Mouse (Mus musculus) embryonic facial prominence, embryonic 13.5 days (tissue): Measurements from ENCODE around the gene Wnt5b. TPM values are rescaled to one million over a fixed set of nuclear protein-coding genes. Genes with fewer than 3 reads are reported as not detected.
"Not testable (repeated sequence)": the region's sequence is repeated elsewhere in the genome, so short reads cannot be mapped to it uniquely, and the experiment has no call there.

Experiments
- ATAC-seq: fragments of 200-750 bp; cut with Nextera tagmentation; 2 replicates; pipeline ENCODE4 v1.8.0; 2017; ENCODE audit warnings: low read depth; ENCODE audit not compliant: insufficient number of reproducible peaks, insufficient read depth, low FRiP score, low TSS enrichment
- H3K27ac ChIP-seq: fragments of 300-500 bp; sonication (generic); 2 replicates; pipeline ENCODE4 v1.5.1; 2015; ENCODE audit warnings: moderate library complexity, mild to moderate bottlenecking, inconsistent platforms
- H3K27me3 ChIP-seq: fragments of 300-500 bp; sonication (generic); 2 replicates; pipeline ENCODE4 v1.6.1; 2015; ENCODE audit warnings: mild to moderate bottlenecking, inconsistent platforms
- H3K36me3 ChIP-seq: fragments of 300-500 bp; sonication (generic); 2 replicates; pipeline ENCODE4 v1.6.1; 2015; ENCODE audit warnings: mild to moderate bottlenecking, inconsistent platforms
- H3K4me1 ChIP-seq: fragments of 300-500 bp; sonication (generic); 2 replicates; pipeline ENCODE4 v1.6.1; 2015; ENCODE audit warnings: inconsistent platforms
- H3K4me2 ChIP-seq: fragments of 300-500 bp; sonication (generic); 2 replicates; pipeline ENCODE4 v1.6.1; 2015; ENCODE audit warnings: moderate library complexity, mild to moderate bottlenecking, inconsistent platforms
- H3K4me3 ChIP-seq: fragments of 300-500 bp; sonication (generic); 2 replicates; pipeline ENCODE4 v1.5.1; 2015; ENCODE audit warnings: mild to moderate bottlenecking, inconsistent platforms
- H3K9ac ChIP-seq: fragments of 300-500 bp; sonication (generic); 2 replicates; pipeline ENCODE4 v1.6.1; 2015; ENCODE audit warnings: mild to moderate bottlenecking, inconsistent platforms
- H3K9me3 ChIP-seq: fragments of 300-500 bp; sonication (generic); 2 replicates; pipeline ENCODE4 v1.6.1; 2016; ENCODE audit warnings: inconsistent platforms
- WGBS: fragments of 180-500 bp; shearing (Covaris S2); methylation state at CpG from one replicate; pipeline ENCODE4 v1.1.7; 2015; ENCODE audit warnings: mixed read lengths; 5-methylcytosine and 5-hydroxymethylcytosine counted together
- polyA plus RNA-seq: library from polyadenylated mRNA; unstranded; fragments of >200 nt; fragmentation: Nextera tagmentation; extraction: Ambion mirVana; gene quantifications from 2 replicates; pipeline ENCODE4 v1.2.1, GENCODE M21; 2015

The Wnt5b gene
- polyA plus RNA-seq, 1 experiment from 2014 or later: 11.1 TPM

- 11% methylated on average over 18 of the region's 18 CpGs for WGBS
- H3K4me2 ChIP-seq: peak overlapping the region; percentile 71
- no peak for ATAC-seq
- H3K4me1 ChIP-seq: peaks cover 41% of the 10 kb centered on the region
- H3K27me3 ChIP-seq: peaks cover 11% of the 10 kb centered on the region
- no peak overlapping the region for H3K27ac ChIP-seq
- H3K9ac ChIP-seq: peak overlapping the region; percentile 65
- no peaks in the 10 kb centered on the region for H3K36me3 ChIP-seq
- peak overlapping the region; percentile 44 for H3K4me3 ChIP-seq
- H3K9me3 ChIP-seq: no peaks in the 10 kb centered on the region
Measured at GRCm38 (mm10) chr6:119448321-119449059, 95.7 kb downstream of the Wnt5b start.

- no peak overlapping the region for H3K4me3 ChIP-seq
- no peak for ATAC-seq
- no peak overlapping the region for H3K9ac ChIP-seq
- H3K9me3 ChIP-seq: no peaks in the 10 kb centered on the region
- no peak overlapping the region for H3K4me2 ChIP-seq
- H3K27ac ChIP-seq: no peak overlapping the region
- H3K36me3 ChIP-seq: no peaks in the 10 kb centered on the region
- peaks cover 23% of the 10 kb centered on the region for H3K4me1 ChIP-seq
- WGBS: 62% methylated on average over 11 of the region's 11 CpGs
- H3K27me3 ChIP-seq: peaks cover 11% of the 10 kb centered on the region
Measured at GRCm38 (mm10) chr6:119445671-119446607, 98.2 kb downstream of the Wnt5b start.

GRCm38 (mm10) chr6:119443742-119444645, 100.2 kb downstream of the Wnt5b start:
- Histone ChIP-seq H3K4me2 (peak overlapping the region; percentile 26; the same call in 1 of the 2 replicates), H3K4me1 (peaks cover 11% of the 10 kb centered on the region), H3K4me3 (no peak overlapping the region), H3K27ac (no peak overlapping the region), H3K9ac (no peak overlapping the region), H3K27me3 (no peaks in the 10 kb centered on the region), H3K9me3 (no peaks in the 10 kb centered on the region), H3K36me3 (peaks cover 3% of the 10 kb centered on the region; the same call in 1 of the 2 replicates)
- no peak for ATAC-seq
- 39% methylated on average over 12 of the region's 12 CpGs for WGBS

- H3K4me3 ChIP-seq, H3K27ac ChIP-seq, H3K9ac ChIP-seq, ATAC-seq, H3K4me1 ChIP-seq, H3K9me3 ChIP-seq, H3K27me3 ChIP-seq, H3K4me2 ChIP-seq, H3K36me3 ChIP-seq: not testable (repeated sequence)
- 87% methylated on average over 5 of the region's 5 CpGs for WGBS
Measured at GRCm38 (mm10) chr6:119442729-119443128, 101.4 kb downstream of the Wnt5b start.

- Histone ChIP-seq H3K4me1 (no peaks in the 10 kb centered on the region), H3K36me3 (peaks cover 9% of the 10 kb centered on the region), H3K9me3 (no peaks in the 10 kb centered on the region), H3K4me3 (no peak overlapping the region), H3K27me3 (no peaks in the 10 kb centered on the region), H3K4me2 (no peak overlapping the region), H3K27ac (no peak overlapping the region), H3K9ac (no peak overlapping the region)
- 59% methylated on average over 8 of the region's 8 CpGs for WGBS
- ATAC-seq: no peak
Measured at GRCm38 (mm10) chr6:119437894-119438761, 106.0 kb downstream of the Wnt5b start.

GRCm38 (mm10) chr6:119434394-119434793, 109.8 kb downstream of the Wnt5b start:
- 79% methylated on average over 4 of the region's 4 CpGs for WGBS
- no peaks in the 10 kb centered on the region for H3K9me3 ChIP-seq
- H3K4me2 ChIP-seq: no peak overlapping the region
- H3K27me3 ChIP-seq: no peaks in the 10 kb centered on the region
- H3K4me3 ChIP-seq: no peak overlapping the region
- no peak overlapping the region for H3K27ac ChIP-seq
- H3K4me1 ChIP-seq: no peaks in the 10 kb centered on the region
- H3K36me3 ChIP-seq: peaks cover 16% of the 10 kb centered on the region
- no peak overlapping the region for H3K9ac ChIP-seq
- no peak for ATAC-seq

GRCm38 (mm10) chr6:119431751-119432324, 112.3 kb downstream of the Wnt5b start:
- H3K4me2 ChIP-seq: no peak overlapping the region
- H3K36me3 ChIP-seq: peaks cover 23% of the 10 kb centered on the region
- no peak overlapping the region for H3K27ac ChIP-seq
- H3K4me3 ChIP-seq: no peak overlapping the region
- no peaks in the 10 kb centered on the region for H3K9me3 ChIP-seq
- no peaks in the 10 kb centered on the region for H3K27me3 ChIP-seq
- ATAC-seq: no peak
- WGBS: 70% methylated on average over 6 of the region's 6 CpGs
- no peak overlapping the region for H3K9ac ChIP-seq
- H3K4me1 ChIP-seq: no peaks in the 10 kb centered on the region

GRCm38 (mm10) chr6:119430508-119430907, 113.6 kb downstream of the Wnt5b start:
- peaks cover 23% of the 10 kb centered on the region for H3K36me3 ChIP-seq
- H3K4me3 ChIP-seq: no peak overlapping the region
- H3K4me1 ChIP-seq: no peaks in the 10 kb centered on the region
- no peak for ATAC-seq
- no peak overlapping the region for H3K27ac ChIP-seq
- H3K9me3 ChIP-seq: no peaks in the 10 kb centered on the region
- WGBS: 50% methylated on average over 2 of the region's 2 CpGs
- H3K9ac ChIP-seq: no peak overlapping the region
- no peak overlapping the region for H3K4me2 ChIP-seq
- H3K27me3 ChIP-seq: no peaks in the 10 kb centered on the region

- Histone ChIP-seq H3K9me3 (peaks cover 3% of the 10 kb centered on the region; the same call in 1 of the 2 replicates), H3K4me3 (no peak overlapping the region), H3K4me1 (no peaks in the 10 kb centered on the region), H3K9ac (no peak overlapping the region), H3K27me3 (no peaks in the 10 kb centered on the region), H3K27ac (no peak overlapping the region), H3K4me2 (no peak overlapping the region), H3K36me3 (peaks cover 23% of the 10 kb centered on the region)
- 93% methylated on average over 13 of the region's 13 CpGs for WGBS
- no peak for ATAC-seq
Measured at GRCm38 (mm10) chr6:119429311-119429710, 114.8 kb downstream of the Wnt5b start.

- Histone ChIP-seq H3K9me3 (peaks cover 3% of the 10 kb centered on the region; the same call in 1 of the 2 replicates), H3K4me3 (no peak overlapping the region), H3K4me2 (no peak overlapping the region), H3K27ac (no peak overlapping the region), H3K4me1 (no peaks in the 10 kb centered on the region), H3K36me3 (peaks cover 21% of the 10 kb centered on the region), H3K27me3 (no peaks in the 10 kb centered on the region), H3K9ac (no peak overlapping the region)
- 91% methylated on average over 3 of the region's 3 CpGs for WGBS
- no peak for ATAC-seq
Measured at GRCm38 (mm10) chr6:119428611-119429010, 115.5 kb downstream of the Wnt5b start.
